Mouse (Mus musculus): Measurements from ENCODE around the gene Sowahd.

DNA sequence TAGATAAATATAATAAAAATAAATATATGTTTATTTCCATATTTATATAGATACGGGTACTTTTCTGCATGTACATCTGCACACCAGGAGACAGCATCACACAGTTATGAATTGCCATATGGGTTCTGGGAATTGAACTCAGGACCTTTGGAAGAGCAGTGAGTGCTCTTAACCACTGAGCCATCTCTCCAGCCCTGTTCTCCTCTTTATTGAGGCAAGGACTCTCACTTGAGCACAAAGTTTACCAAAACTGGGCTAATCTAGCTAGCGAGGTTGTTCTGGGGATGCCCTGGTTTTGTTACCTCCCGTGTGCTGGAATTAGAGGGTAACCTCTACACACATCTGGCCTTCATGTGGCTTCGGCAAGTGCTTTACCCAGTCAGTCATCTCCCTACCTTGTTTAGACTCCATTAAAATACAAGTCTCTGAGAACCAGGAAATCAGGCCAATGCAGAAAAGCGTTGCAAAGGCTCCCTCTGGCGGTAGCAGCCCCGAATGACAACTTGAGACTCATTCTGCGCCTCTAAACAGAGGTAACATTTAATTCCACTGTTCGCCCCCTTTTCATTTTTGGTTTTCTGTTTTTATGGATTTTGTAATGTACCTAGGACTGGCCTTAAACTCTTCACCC, 25.7 kb downstream of the Sowahd start:
- TF ChIP-seq POLR2A (IDR thresholded peaks at IDR 0.05; ENCODE audit: borderline replicate concordance, low read depth, low read length) (no peak), CTCF (IDR thresholded peaks at IDR 0.05; ENCODE audit: low read depth, low read length) (peak; percentile 61)
